Comparison of ENCODE assay signal across 9 mouse cellular contexts in the genomic region with DNA sequence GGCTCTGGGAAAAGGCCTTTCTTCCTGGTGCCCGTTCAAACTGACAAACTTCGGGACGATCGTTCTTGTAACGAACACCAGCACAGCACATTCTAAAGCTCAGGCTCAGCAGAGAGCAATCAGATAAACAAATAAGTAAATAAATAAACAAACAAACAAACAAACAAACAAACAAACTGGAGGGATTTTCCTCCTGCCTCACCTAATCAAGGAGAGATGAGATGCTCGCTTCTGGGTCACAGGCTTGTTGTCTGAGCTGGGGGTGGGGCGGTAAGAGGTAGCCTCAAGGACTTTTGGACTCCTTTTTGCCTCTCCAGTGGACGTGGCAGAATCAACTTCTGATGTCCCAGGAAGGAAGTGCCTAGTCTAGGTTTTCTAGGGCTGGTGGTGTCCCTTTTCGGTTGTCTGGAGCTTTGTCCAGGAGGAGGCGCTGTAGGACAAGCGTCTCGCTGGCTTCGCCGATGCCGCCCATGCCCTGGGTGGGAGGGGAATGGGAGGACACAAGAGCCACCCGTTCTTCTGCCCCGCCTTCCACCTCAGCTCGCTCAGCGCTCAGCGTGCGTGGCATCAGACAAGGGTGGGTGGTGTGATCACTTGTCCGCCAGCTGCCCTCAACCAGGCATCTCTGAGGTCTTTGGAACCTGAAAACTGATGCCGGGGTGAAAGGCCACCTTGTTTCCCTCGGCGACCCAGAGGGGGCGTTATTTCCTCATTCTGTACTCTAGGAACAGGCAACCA. TPM values are rescaled to one million over a fixed set of nuclear protein-coding genes. Genes with fewer than 3 reads are reported as not detected.
DNase-seq lines count a peak whose midpoint lies in the region; ATAC-seq and TF ChIP-seq lines count a peak whose summit lies in the region.
"Had no signal": no experiment of that assay in that cellular context is flagged by ENCODE, and none has a peak within 500 bp of the region (broad histone marks: within the 10 kb centered on the region; RNA-seq: fewer than 3 reads in every experiment).

No protein-coding gene starts in this region.

- ATAC-seq in forebrain, embryonic 11.5 days (replicated peaks; ENCODE audit: low FRiP score): peak; percentile 72
- ATAC-seq in heart, embryonic 15.5 days (replicated peaks; ENCODE audit: insufficient number of reproducible peaks, insufficient read depth, low FRiP score, low read depth): peak; percentile 67; the same call in 1 of the 2 replicates
- peak; percentile 74 for ATAC-seq in liver, embryonic 11.5 days (replicated peaks; ENCODE audit: low FRiP score)

- H3K27ac ChIP-seq in bone marrow macrophage, adult 2 months (ENCODE audit: insufficient read depth, low read depth, low read length): no peak overlapping the region
- no peak overlapping the region for H3K27ac ChIP-seq in forebrain, embryonic 11.5 days (ENCODE audit: low read depth, low read length)
- no peak overlapping the region for H3K27ac ChIP-seq in heart, embryonic 15.5 days
- H3K27ac ChIP-seq in liver, embryonic 11.5 days (ENCODE audit: low read depth, low read length): no peak overlapping the region
- H3K27ac ChIP-seq in thymus, adult 2 months (ENCODE audit: control insufficient read depth, insufficient read depth, low read length): no peak overlapping the region

- DNase-seq in CD8-positive naive resting alpha-beta T cell, adult 2 months (ENCODE audit: low read depth in 2 of 2, low spot score in 2 of 2): peak; percentile 68 to 81
- peak; percentile 93 for DNase-seq in forebrain, embryonic 11.5 days (ENCODE audit: low spot score)
- peak; percentile 98 for DNase-seq in kidney, postnatal 10 days
- peak; percentile 83 for DNase-seq in liver, embryonic 11.5 days (ENCODE audit: low spot score)
- DNase-seq in neural tube, embryonic 10.5 days (ENCODE audit: extremely low spot score, low spot score): peak; percentile 98
- peak; percentile 75 for DNase-seq in thymus, adult 2 months

- WGBS in forebrain, embryonic 11.5 days: 1% methylated on average over 26 of the region's 26 CpGs
- 3% methylated on average over 26 of the region's 26 CpGs for WGBS in heart, embryonic 15.5 days
- WGBS in liver, embryonic 11.5 days: 3% methylated on average over 26 of the region's 26 CpGs
- WGBS in thymus, adult 2 months: 5% methylated on average over 26 of the region's 26 CpGs

- peak overlapping the region; percentile 45 for H3K4me2 ChIP-seq in forebrain, embryonic 11.5 days (ENCODE audit: low read depth, low read length, severe bottlenecking)
- H3K4me2 ChIP-seq in heart, embryonic 15.5 days: peak overlapping the region; percentile 58
- H3K4me2 ChIP-seq in liver, embryonic 11.5 days: peak overlapping the region; percentile 49

- peaks cover 95% of the 10 kb centered on the region for H3K27me3 ChIP-seq in forebrain, embryonic 11.5 days (ENCODE audit: control insufficient read depth, insufficient read depth, low read length)
- peaks cover 96% of the 10 kb centered on the region for H3K27me3 ChIP-seq in heart, embryonic 15.5 days
- H3K27me3 ChIP-seq in liver, embryonic 11.5 days (replicated peaks; ENCODE audit: control insufficient read depth, insufficient read depth, low read length): peaks cover 89% of the 10 kb centered on the region
- H3K27me3 ChIP-seq in thymus, adult 2 months (ENCODE audit: control insufficient read depth, insufficient read depth, low read length): peaks cover 13% of the 10 kb centered on the region

- H3K4me3 ChIP-seq in bone marrow macrophage, adult 2 months (ENCODE audit: insufficient read depth, low read length): no peak overlapping the region
- H3K4me3 ChIP-seq in forebrain, embryonic 11.5 days (ENCODE audit: low read depth, low read length): peak overlapping the region; percentile 10; the same call in 1 of the 2 replicates
- peak overlapping the region; percentile 16 for H3K4me3 ChIP-seq in heart, embryonic 15.5 days
- H3K4me3 ChIP-seq in liver, embryonic 11.5 days (ENCODE audit: low read depth, low read length): peak overlapping the region; percentile 30; the same call in 1 of the 2 replicates
- no peak overlapping the region for H3K4me3 ChIP-seq in thymus, adult 2 months (ENCODE audit: control insufficient read depth, insufficient read depth, low read length)

- no peaks in the 10 kb centered on the region for H3K9me3 ChIP-seq in forebrain, embryonic 11.5 days (ENCODE audit: control insufficient read depth, low read length)
- no peaks in the 10 kb centered on the region for H3K9me3 ChIP-seq in heart, embryonic 15.5 days (replicated peaks)
- H3K9me3 ChIP-seq in liver, embryonic 11.5 days (ENCODE audit: control insufficient read depth, low read length): no peaks in the 10 kb centered on the region

- TF ChIP-seq CTCF in bone marrow macrophage, adult 2 months (IDR thresholded peaks at IDR 0.05; ENCODE audit: low read depth, low read length): peak; percentile 61
- TF ChIP-seq CTCF in thymus, adult 2 months (IDR thresholded peaks at IDR 0.05; ENCODE audit: borderline replicate concordance, control insufficient read depth, extremely low read depth, insufficient read depth, low read length, poor library complexity): peak; percentile 75; the same call in 1 of the 2 replicates

- H3K9ac ChIP-seq in forebrain, embryonic 11.5 days (ENCODE audit: low read length): no peak overlapping the region
- H3K9ac ChIP-seq in heart, embryonic 15.5 days: no peak overlapping the region
- H3K9ac ChIP-seq in liver, embryonic 11.5 days (ENCODE audit: low read depth, low read length): no peak overlapping the region

- no peaks in the 10 kb centered on the region for H3K4me1 ChIP-seq in bone marrow macrophage, adult 2 months (ENCODE audit: control insufficient read depth, insufficient read depth, low read length)
- peaks cover 5% of the 10 kb centered on the region for H3K4me1 ChIP-seq in forebrain, embryonic 11.5 days (replicated peaks; ENCODE audit: control insufficient read depth, insufficient read depth, low read length)
- H3K4me1 ChIP-seq in heart, embryonic 15.5 days (replicated peaks): peaks cover 16% of the 10 kb centered on the region
- H3K4me1 ChIP-seq in liver, embryonic 11.5 days (replicated peaks; ENCODE audit: control insufficient read depth, insufficient read depth, low read length): no peaks in the 10 kb centered on the region; the same call in 1 of the 2 replicates
- no peaks in the 10 kb centered on the region for H3K4me1 ChIP-seq in thymus, adult 2 months (replicated peaks; ENCODE audit: control insufficient read depth, insufficient read depth, low read length)

- H3K36me3 ChIP-seq in forebrain, embryonic 11.5 days (ENCODE audit: control insufficient read depth, insufficient read depth, low read length): no peaks in the 10 kb centered on the region
- H3K36me3 ChIP-seq in heart, embryonic 15.5 days: no peaks in the 10 kb centered on the region
- H3K36me3 ChIP-seq in liver, embryonic 11.5 days (ENCODE audit: control insufficient read depth, insufficient read depth, low read length): no peaks in the 10 kb centered on the region
- H3K36me3 ChIP-seq in thymus, adult 2 months (ENCODE audit: control insufficient read depth, insufficient read depth, low read length): no peaks in the 10 kb centered on the region

- TF ChIP-seq POLR2A in bone marrow macrophage, adult 2 months (IDR thresholded peaks at IDR 0.05; ENCODE audit: borderline replicate concordance, low read depth, low read length): no peak
- no peak for TF ChIP-seq POLR2A in thymus, adult 2 months (IDR thresholded peaks at IDR 0.05; ENCODE audit: control insufficient read depth, extremely low read depth, insufficient read depth, low read length, poor library complexity)

RNA-seq across cellular contexts. Expression of gene Hoxd4, which starts 3.9 kb away (rescaled TPM):
- polyA plus RNA-seq in bone marrow macrophage, adult 2 months (2012; ENCODE audit: insufficient read depth, insufficient read length, missing spikeins): not detected in 2 replicates
- not detected in 2 replicates for polyA plus RNA-seq in forebrain, embryonic 11.5 days (2014; fragmentation: Nextera tagmentation; extraction: Ambion mirVana)
- polyA plus RNA-seq in heart, embryonic 15.5 days (2015; fragmentation: Nextera tagmentation; extraction: Ambion mirVana): 0.09 and 0.15 TPM in 2 replicates
- 0.14 and 0.18 TPM in 2 replicates for polyA plus RNA-seq in liver, embryonic 11.5 days (2014; fragmentation: Nextera tagmentation; extraction: Ambion mirVana)
- 2.1 and 2.3 TPM in 2 replicates for polyA plus RNA-seq in thymus, adult 2 months (2012; rRNA removed)
- polyA plus RNA-seq: liver, embryonic 16.5 days had no signal

RNA-seq across cellular contexts. Expression of gene Hoxd3, which starts 3.9 kb away (rescaled TPM):
- polyA plus RNA-seq in bone marrow macrophage, adult 2 months (2012; ENCODE audit: insufficient read depth, insufficient read length, missing spikeins): not detected in 2 replicates
- polyA plus RNA-seq in forebrain, embryonic 11.5 days (2014; fragmentation: Nextera tagmentation; extraction: Ambion mirVana): 0.08 and 0.19 TPM in 2 replicates
- polyA plus RNA-seq in heart, embryonic 15.5 days (2015; fragmentation: Nextera tagmentation; extraction: Ambion mirVana): 0.29 and 1.0 TPM in 2 replicates
- polyA plus RNA-seq in liver, embryonic 11.5 days (2014; fragmentation: Nextera tagmentation; extraction: Ambion mirVana): 0.47 and 0.87 TPM in 2 replicates
- polyA plus RNA-seq in thymus, adult 2 months (2012; rRNA removed): 0.54 and 0.59 TPM in 2 replicates

RNA-seq across cellular contexts. Expression of gene Gm28230, which starts 10.9 kb away (rescaled TPM):
- not detected in 2 replicates for polyA plus RNA-seq in bone marrow macrophage, adult 2 months (2012; ENCODE audit: insufficient read depth, insufficient read length, missing spikeins)
- not detected in 2 replicates for polyA plus RNA-seq in forebrain, embryonic 11.5 days (2014; fragmentation: Nextera tagmentation; extraction: Ambion mirVana)
- not detected in 2 replicates for polyA plus RNA-seq in heart, embryonic 15.5 days (2015; fragmentation: Nextera tagmentation; extraction: Ambion mirVana)
- polyA plus RNA-seq in liver, embryonic 11.5 days (2014; fragmentation: Nextera tagmentation; extraction: Ambion mirVana): not detected in 2 replicates
- 0.15 and 0.31 TPM in 2 replicates for polyA plus RNA-seq in thymus, adult 2 months (2012; rRNA removed)
- polyA plus RNA-seq: liver, embryonic 16.5 days had no signal

RNA-seq across cellular contexts. Expression of gene Hoxd8, which starts 11.3 kb away (rescaled TPM):
- polyA plus RNA-seq in bone marrow macrophage, adult 2 months (2012; ENCODE audit: insufficient read depth, insufficient read length, missing spikeins): not detected in 2 replicates
- not detected in 2 replicates for polyA plus RNA-seq in forebrain, embryonic 11.5 days (2014; fragmentation: Nextera tagmentation; extraction: Ambion mirVana)
- polyA plus RNA-seq in heart, embryonic 15.5 days (2015; fragmentation: Nextera tagmentation; extraction: Ambion mirVana): 0.24 and 0.56 TPM in 2 replicates
- polyA plus RNA-seq in liver, embryonic 11.5 days (2014; fragmentation: Nextera tagmentation; extraction: Ambion mirVana): 0.82 and 1.2 TPM in 2 replicates
- 1.1 and 1.2 TPM in 2 replicates for polyA plus RNA-seq in thymus, adult 2 months (2012; rRNA removed)

RNA-seq across cellular contexts. Expression of gene Hoxd9, which starts 18.1 kb away (rescaled TPM):
- not detected in 2 replicates for polyA plus RNA-seq in bone marrow macrophage, adult 2 months (2012; ENCODE audit: insufficient read depth, insufficient read length, missing spikeins)
- polyA plus RNA-seq in forebrain, embryonic 11.5 days (2014; fragmentation: Nextera tagmentation; extraction: Ambion mirVana): not detected in 2 replicates
- polyA plus RNA-seq in heart, embryonic 15.5 days (2015; fragmentation: Nextera tagmentation; extraction: Ambion mirVana): 0.14 and 0.15 TPM in 2 replicates
- 0.10 and 0.22 TPM in 2 replicates for polyA plus RNA-seq in liver, embryonic 11.5 days (2014; fragmentation: Nextera tagmentation; extraction: Ambion mirVana)
- polyA plus RNA-seq in thymus, adult 2 months (2012; rRNA removed): 0.31 and 0.41 TPM in 2 replicates
- polyA plus RNA-seq: liver, embryonic 16.5 days had no signal

Comparison
In these comparisons a context has a peak if more than half of its experiments do, and no peak if none do; other contexts are left out.
1. H3K4me3 ChIP-seq: peak in forebrain, embryonic 11.5 days (single experiment), heart, embryonic 15.5 days (single experiment) and liver, embryonic 11.5 days (single experiment); none in bone marrow macrophage, adult 2 months (single experiment) and thymus, adult 2 months (single experiment).
2. Peak in every context shown above with its lines, with median percentiles within 50 percentile points of each other: DNase-seq, ATAC-seq and H3K4me2 ChIP-seq.